Mouse (Mus musculus): Measurements from ENCODE around the gene 4933430I17Rik.
A peak's percentile ranks its signal among the peaks of the same experiment; 100 is the strongest.
"Not testable (repeated sequence)": the region's sequence is repeated elsewhere in the genome, so short reads cannot be mapped to it uniquely, and the experiment has no call there.

Gene 4933430I17Rik

DNA sequence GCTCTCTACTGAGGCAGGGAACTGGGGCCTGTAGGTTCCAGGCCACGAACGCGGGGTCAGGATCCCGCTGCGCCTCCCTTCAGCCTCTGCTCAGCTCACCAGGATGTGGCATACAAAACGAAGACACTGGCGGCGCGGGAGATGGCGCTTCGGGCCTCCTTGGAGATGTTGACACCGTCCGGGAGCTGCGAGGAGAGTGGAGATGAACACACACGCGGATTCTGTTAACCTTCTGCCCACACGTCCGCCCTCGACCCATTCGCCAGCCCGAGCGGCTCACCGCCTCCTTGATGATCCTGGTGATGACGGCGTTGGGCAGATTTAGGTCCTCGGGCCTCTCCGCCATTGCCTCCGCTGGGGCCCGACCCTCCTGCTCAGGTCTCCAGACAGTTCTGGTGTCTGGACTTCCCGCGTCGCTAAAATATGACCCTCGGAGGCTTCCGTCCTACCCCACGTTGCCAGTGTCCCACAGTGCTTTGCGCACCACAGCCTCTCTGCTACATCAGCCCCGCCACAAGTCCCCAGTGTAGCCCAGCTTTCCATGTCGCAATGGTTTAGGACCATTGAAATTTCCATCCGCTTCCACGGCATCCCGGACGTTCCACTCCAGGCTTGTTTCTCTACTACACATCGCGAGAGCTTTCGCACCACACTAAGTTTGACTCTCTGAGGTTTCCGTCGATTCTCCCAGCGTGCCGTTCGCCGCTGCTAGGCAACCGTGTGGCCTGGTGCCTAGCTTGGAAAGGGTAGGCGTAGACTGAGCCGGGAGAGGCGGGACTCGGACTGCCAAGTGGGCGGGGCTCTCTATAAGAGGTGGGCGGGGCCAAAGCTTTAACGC, at the start of gene 4933430I17Rik, which contains the start of gene Pole3:
Gene 4933430I17Rik, plus strand, starts transcription at position 719 of the 838 bp plus-strand sequence.
Gene Pole3, minus strand, starts transcription at position 418 of the 838 bp plus-strand sequence.
- peak; percentile 95 to 97 for DNase-seq (ENCODE audit: low spot score in 2 of 2)

DNA sequence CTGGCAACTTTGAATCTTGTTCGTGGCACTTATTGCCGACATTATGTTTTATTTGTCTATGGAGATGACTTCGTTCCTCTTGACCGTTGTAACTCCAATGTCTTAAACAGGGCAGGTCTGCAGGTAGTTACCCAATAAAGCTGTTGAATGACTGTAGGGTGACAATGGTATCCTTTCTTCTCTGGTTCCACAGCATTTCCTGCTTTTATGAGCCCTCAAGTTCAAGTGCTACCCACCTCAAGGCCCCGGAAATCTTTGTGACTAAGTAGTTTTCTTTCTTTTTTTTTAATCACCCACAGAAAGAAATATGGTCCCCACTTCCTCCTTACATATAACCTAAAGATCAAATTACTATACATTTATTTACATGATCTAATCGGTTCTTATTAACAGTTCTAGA, 49.4 kb upstream of the 4933430I17Rik start:
- no peak for DNase-seq (ENCODE audit: low spot score in 2 of 2)

DNA sequence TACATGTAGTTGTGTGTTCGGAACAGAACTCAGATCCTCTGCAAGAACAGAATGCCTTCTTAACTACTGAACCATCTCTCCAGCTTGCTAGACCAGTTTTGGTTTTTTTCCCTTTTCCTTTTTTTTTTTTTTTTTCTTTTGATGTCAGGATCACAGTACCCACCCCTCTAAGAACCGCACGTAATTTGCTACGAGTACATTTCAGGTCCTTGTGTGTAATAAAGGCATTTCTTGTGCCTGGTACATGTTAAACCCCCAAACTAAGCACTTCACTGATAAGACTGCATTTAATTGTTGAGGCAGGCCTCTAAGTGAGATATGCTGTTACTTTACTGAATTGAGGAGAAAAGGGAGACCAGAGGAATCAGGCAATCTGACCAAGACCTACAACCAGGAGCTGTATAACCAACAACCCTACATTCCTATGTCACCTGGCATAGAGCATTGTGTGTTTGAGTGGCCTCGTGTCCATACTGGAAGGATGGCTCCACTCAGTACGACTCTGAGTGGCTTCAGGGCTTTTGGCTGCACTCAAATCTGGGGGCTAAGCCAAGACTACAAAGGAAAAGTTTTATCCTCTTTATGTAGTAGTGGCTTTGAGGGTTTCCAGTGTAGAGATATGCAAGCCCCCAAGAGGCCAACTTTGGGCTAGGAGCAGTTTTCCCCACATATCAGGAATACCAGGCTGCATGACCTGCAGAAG, 47.5 kb upstream of the 4933430I17Rik start:
- no peak for DNase-seq (ENCODE audit: low spot score in 2 of 2)

DNA sequence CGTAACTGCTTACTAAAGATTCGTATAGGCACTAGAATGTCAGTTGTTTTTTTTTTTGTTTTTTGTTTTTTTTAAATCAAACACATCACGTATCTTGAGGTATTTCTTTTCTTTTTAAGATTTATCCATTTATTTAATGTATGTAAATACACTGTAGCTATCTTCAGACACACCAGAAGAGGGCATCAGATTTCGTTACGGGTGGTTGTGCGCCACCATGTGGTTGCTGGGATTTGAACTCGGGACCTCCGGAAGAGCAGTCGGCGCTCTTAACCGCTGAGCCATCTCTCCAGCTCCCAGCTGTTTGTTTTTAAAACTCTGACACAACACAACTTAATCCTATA, 45.6 kb upstream of the 4933430I17Rik start:
- not testable (repeated sequence) for DNase-seq (ENCODE audit: low spot score in 2 of 2)

DNA sequence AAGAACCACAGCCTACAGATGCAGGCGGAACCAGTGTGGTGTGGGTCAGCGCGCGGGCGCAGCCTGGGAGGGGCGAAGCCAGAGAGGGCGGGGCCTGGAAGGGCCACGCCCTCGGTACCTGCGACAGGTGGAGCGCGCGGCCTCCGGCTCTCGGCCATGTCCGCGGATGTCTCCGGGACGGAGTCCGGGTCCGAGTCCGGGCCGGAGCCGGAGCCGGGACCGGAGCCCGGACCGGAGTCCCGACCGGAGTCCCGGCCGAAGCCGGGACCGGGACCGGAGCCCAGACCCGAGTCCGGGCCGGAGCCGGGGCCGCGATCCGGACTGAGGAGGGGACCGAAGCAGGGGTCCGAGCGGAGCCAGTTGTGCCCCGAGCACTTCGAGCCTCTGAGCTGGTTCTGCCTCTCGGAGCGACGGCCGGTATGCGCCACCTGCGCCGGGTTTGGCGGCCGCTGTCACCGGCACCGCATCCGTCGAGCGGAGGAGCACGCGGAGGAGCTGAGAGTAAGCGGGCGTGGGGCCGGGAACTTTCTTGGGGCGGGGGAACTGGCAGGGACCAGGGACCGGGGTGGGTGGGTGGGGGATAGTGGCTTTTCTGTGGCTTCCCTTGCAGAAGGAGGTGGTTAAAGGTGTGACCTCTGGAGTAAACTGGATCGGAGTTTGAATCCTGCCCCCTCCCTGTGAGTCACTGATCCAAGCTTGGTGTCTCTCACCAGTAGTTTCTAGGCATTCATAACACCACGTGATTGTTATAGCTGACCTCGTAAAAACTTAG, 45.0 kb upstream of the 4933430I17Rik start, which contains the start of gene Bspry:
Gene Bspry, plus strand, starts transcription at position 117 of the 772 bp plus-strand sequence.
- DNase-seq (ENCODE audit: low spot score in 2 of 2): peak; percentile 34 to 76

DNA sequence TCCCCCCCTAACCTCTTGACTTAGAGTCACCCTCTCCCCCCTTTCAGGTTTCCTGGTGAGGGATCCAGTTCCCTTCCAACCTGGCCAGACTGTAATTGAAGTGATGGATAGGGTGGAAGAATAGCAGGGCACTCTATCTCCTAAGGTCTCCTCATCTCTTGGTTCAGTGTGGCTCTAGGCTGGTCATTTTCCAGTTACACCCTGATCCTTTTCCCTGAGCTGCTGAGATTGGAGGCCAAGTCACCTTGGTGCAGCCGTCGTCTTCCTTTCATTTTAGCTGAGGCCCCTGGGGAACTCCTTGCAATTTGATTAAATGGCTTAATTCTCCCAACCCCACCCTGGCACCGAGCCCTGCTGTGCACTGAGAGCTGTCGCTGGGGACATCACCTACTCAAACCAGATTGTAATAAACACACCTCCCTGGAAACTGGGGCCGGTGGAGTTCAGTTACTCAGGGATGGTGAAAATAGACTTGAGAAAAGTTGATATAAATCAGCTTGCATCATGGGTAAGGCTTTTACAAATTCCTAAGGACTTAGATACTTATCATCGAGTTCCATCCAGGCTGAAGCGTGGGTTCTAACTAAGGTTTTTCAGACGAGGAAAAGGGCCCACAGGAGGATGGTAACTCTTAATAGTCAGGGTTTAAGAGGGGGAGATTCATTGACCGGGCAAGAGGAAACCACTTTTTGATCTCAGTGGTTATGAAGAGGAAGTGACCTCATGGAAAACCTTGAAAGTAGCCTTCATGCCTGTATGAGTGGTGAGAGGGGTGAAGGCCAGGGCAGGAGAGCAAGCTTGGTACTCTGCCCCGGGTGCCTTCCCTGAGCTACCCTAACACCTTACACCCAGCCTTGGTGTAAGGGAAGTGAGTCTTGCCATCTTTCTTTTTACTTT, 44.2 kb upstream of the 4933430I17Rik start:
- no peak for DNase-seq (ENCODE audit: low spot score in 2 of 2)

DNA sequence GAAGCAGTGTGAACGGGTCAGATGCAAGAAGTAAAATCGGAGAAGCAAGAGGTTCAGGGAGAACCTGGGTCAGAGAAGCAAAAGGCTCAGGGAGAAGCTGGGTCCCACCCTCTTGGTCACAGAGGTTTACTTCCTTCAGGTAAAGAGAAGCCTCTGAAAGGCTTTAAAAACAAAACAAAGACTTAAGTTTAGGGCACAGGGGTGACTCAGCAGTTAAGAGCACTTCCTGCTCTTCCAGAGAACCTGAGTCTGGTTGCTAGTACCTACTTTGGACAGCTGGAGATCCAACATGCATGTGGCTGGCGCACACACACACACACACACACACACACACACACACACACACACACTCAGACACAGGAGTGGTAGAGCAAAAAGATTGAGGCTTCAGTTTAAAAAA, 40.2 kb upstream of the 4933430I17Rik start:
- no peak for DNase-seq (ENCODE audit: low spot score in 2 of 2)

DNA sequence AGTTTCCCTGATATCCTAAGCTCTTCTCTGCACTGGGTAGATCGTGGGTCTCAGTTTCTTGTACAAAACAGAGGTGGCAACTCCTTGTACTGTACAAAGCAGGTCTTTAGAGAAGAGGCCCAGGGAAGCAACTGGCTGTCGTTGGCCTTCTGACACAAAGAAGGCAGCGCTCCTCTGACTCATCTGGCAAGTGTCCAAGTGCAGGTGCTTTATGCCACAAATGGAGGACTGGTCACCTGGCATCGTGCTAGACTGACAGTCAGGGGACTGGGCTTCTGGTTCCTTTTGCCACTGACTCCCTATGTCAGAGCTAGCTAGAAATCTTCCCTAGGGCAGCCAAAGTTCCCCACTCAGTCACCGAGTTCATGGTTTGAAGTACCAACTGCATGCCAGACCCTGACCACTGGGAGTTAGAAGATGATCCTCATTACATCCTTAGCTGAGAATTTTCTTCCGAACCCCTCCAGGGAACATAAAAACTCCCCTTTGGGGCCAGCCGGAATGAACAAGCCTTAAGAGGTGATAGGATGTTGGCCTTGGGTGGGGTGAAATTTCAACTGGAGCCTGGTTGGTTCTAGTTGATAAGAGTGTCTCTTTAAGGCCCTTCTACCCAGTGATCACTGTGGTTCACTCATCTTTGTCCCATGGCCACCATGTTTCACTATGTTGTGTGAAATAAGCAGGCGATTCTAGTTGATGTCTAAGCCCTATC, 39.6 kb upstream of the 4933430I17Rik start:
- peak; percentile 40 to 71 for DNase-seq (ENCODE audit: low spot score in 2 of 2)

DNA sequence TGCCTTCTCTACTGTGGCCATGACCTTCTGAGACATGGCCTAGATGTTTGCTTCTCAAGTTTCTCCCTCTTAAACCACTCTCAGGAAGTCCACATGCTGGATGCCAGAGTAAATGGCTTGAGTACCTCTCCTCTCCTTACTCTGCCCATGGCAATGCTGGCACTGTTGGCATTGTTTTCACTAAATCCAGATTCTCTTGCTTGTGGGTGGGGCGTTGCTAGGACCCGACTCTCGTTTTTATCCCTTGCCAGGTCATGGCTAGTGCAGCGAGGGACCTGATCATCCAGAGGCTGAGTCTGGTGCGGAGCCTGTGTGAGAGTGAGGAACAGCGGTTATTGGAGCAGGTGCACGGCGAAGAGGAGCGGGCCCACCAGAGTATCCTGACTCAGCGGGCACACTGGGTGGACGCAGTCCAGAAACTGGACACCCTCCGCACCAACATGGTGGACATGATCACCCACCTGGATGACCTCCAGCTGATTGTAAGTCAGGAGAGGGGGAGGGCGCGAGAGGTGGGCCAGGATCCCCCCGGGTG, 38.9 kb upstream of the 4933430I17Rik start:
- peak in 1 of 2 experiments; percentile 60 for DNase-seq (ENCODE audit: low spot score in 2 of 2)

DNA sequence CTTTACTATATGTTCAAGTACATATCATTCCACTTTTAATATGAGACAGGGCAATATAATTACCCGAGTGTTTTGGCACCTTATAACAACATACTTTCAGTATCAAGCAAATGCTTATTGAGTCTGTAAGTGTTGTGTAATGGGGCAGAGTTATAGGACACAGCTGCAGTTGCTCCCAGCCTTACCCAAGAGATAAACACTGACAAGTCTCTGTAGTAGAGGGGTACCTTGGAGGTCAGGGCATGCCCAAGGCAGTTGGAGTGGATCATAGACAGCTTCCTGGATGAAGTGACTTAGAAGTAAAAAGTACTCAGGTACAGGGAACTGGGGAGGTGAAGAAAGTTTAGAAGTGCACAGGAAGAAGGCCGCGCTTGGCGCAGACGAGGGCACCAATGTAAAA, 38.0 kb upstream of the 4933430I17Rik start:
- DNase-seq (ENCODE audit: low spot score in 2 of 2): no peak

DNA sequence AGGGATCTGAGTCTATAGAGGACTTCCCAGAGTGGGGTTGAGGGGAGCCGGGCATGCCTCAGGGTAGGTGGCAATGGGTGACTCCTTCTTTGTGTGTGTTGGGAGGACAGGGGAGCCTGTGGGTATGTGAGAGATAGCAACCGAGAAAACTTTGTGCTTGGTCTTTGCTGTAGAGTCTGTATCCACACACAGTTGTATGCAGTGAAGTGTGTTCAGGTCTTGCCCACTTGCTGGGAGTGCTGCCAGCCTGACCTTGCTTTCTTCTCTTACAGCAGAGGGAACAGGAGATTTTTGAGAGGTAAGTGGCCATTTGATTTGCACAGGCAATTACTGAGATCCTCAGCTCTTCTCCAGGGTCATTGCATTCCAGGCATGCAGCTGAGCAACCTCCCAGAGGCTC, 37.3 kb upstream of the 4933430I17Rik start:
- DNase-seq (ENCODE audit: low spot score in 2 of 2): no peak

DNA sequence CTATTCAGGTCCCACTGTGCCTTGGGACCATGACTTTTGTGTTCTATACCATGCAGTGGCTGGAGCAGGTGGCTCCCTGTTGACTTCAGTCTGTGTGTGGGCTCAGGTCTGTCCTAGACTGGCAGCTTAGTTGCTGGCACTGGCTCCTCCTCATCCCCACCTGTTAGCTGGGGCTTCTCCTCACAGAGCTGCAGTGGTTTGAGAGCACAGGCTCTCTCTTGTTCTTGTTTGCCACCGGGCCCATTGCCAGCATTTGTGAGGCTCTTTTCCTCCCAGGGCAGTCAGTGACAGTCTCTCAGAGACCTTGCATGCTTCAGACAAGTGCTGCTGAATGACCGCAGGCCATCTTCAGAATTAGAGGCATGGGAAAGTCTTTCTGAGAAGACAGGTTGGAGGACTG, 32.5 kb upstream of the 4933430I17Rik start:
- no peak for DNase-seq (ENCODE audit: low spot score in 2 of 2)

DNA sequence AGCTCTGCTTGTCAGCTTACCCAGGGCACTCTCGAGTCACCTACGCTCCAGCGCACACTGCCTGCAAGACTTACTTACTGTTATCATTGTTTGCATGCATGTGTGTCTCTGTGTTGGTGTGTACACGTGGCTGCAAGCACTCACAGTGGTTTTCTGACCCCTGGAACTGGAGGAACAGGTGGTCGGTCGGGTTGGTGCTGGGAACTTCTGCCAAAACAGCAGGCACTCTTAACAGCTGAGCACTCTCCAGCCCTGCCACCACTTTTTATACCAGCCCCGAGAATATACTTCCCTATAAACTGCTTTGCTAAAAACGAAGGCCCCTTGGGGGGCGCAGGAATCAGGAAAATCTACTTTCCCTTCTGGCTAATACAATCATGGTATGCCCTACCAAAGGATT, 30.9 kb upstream of the 4933430I17Rik start:
- DNase-seq (ENCODE audit: low spot score in 2 of 2): no peak

DNA sequence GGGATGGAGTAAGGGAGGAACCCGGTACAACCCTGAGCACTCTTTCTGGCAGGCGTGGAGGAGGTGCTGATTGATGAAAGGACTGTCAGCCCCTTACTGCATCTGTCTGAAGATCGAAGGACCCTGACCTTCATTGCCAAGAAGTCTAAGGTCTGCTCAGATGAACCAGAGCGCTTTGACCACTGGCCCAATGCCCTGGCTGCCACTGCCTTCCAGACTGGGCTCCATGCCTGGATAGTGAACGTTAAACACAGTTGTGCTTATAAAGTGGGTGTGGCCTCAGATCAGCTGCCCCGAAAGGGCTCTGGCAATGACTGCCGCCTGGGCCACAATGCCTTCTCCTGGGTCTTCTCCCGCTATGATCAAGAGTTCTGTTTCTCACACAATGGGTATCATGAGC, 29.2 kb upstream of the 4933430I17Rik start:
- no peak for DNase-seq (ENCODE audit: low spot score in 2 of 2)

DNA sequence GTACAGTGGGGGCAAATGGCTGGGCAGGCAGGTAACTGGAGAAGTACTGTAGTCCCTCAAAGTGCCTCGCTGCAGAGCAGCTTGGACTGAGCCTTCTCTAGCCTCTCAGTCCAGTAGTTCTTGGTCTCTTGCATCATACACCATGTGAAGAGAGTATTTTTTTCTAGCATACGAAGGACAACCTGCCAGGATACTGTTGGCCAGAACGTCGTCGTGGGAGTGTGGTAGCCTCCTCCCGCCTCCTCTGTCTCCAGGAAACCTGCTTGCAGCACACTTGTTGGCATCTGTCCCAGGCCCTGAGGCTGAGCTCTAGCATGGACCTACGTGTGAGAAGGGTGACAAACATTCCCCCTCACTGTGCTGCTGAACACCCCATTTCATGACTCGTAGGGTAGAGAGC, 28.4 kb upstream of the 4933430I17Rik start:
- DNase-seq (ENCODE audit: low spot score in 2 of 2): no peak

DNA sequence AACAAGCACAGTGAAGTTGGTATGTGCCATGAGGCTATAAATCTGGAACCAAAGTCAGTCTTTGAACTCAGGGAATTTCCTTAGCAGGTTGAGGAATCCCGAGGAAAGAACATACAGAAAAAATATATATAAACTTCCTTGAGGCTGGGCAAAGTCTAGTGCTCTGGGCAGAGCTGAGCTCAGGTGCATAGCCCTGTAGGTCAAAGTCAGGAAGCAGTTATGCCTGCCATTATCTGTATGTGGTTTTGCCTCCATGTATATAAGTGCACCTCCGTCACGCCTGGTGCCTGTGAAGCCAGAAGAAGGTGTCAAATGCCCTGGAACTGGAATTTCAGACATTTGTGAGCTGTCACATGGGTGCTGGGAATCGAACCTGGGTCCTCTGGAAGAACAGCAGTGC, 24.4 kb upstream of the 4933430I17Rik start:
- DNase-seq (ENCODE audit: low spot score in 2 of 2): no peak

DNA sequence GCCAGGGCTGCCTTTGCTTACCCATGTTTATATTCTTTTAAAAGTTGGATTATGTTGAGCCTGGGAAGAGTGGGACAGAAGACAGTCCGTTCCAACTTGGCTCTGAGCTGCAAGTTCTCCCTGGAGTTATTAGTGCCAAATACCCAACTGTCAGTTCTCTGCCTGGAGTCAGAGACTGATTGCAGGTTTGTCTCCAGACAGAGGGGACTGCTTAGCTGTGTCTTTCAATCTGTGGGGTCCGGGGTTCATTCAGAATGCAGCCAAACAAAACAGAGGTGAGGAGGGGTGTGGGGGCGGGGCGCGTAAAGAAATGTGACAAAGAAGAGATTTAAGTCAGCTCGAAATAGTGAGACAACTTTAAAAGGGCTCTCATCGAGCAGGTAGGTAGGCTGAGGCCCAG, 23.6 kb upstream of the 4933430I17Rik start:
- DNase-seq (ENCODE audit: low spot score in 2 of 2): no peak

DNA sequence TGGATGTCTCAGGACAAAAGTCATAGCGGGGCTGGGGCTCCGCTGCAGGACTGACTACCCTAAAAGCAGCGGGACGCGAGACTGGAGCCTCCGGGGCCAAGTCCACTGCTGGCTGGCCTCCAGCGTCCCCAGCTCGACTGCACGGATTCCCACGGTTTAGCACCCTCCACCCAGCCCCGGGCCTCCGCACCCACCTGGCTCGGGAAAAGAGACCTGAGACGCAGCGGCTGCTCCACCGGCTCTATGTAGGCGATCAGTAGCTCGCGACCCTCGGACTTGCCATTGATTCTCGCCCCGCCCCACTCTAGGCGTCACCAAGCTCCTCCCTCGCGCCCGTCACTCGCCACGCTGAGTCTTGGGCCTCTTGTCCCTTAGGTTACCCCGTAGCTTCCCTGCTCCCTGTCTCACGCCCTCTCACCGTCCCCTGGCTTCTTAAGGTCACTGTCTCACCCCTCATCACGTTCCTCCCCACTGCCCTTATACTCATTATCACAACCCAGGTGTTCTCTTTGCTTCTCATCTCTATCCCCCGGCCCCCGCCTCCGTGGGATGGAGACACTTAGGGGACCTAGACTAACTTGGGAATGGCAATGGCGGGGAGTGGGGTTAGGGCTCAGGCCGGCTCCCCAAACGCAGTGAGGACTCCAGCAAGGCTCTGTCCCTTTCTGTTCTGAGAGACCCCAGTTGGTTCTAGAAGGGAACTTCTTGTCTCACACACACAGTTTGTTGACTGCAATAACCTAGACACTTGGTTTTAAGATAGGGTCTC, 23.0 kb upstream of the 4933430I17Rik start:
- DNase-seq (ENCODE audit: low spot score in 2 of 2): peak; percentile 84 to 90

DNA sequence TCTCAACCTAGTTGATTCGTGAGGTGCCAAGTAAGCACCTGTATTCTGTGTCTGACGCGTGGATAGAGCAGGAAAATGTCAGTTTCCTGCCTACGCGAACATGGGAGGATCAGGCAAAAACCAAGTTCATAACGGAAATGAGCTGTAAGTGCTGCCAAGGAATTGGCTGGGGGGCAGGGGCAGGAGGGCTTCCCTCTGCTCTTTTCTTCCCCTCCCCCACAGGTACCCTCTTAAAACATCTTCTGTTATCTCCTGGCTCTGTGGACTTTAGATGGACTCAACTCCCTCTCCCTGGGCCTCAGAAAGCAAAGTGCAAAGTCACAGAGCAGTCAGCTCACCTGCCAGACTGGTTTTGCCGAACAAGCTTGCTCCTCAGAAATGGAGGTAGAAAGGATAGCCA, 22.2 kb upstream of the 4933430I17Rik start:
- no peak for DNase-seq (ENCODE audit: low spot score in 2 of 2)

Measured in spleen, postnatal 4 days (tissue).